Mouse (Mus musculus) lung, embryonic 15.5 days (tissue): ENCODE data around the gene Acadm. TPM values are rescaled to one million over a fixed set of nuclear protein-coding genes. Genes with fewer than 3 reads are reported as not detected.

Experiments
- ATAC-seq: fragments of 200-750 bp; cut with Nextera tagmentation; 2 replicates; pipeline ENCODE4 v1.8.0; 2017; ENCODE audit warnings: moderate number of reproducible peaks, borderline replicate concordance; ENCODE audit not compliant: low FRiP score, low TSS enrichment; ENCODE audit errors: extremely low read depth
- H3K27ac ChIP-seq: fragments of 300-500 bp; sonication (generic); 2 replicates; pipeline ENCODE4 v1.5.1; 2015; ENCODE audit warnings: moderate library complexity, mild to moderate bottlenecking, inconsistent platforms
- H3K27me3 ChIP-seq: fragments of 300-500 bp; sonication (generic); 2 replicates; pipeline ENCODE4 v1.6.1; 2015; ENCODE audit warnings: inconsistent platforms
- H3K36me3 ChIP-seq: fragments of 300-500 bp; sonication (generic); 2 replicates; pipeline ENCODE4 v1.6.1; 2015; ENCODE audit warnings: inconsistent platforms
- H3K4me1 ChIP-seq: fragments of 300-500 bp; sonication (generic); 2 replicates; pipeline ENCODE4 v1.6.1; 2015; ENCODE audit warnings: inconsistent platforms
- H3K4me2 ChIP-seq: fragments of 300-500 bp; sonication (generic); 2 replicates; pipeline ENCODE4 v1.6.1; 2015; ENCODE audit warnings: inconsistent platforms, mild to moderate bottlenecking, moderate library complexity
- H3K4me3 ChIP-seq: fragments of 300-500 bp; sonication (generic); 2 replicates; pipeline ENCODE4 v1.5.1; 2015; ENCODE audit warnings: mild to moderate bottlenecking, inconsistent platforms
- H3K9ac ChIP-seq: fragments of 300-500 bp; sonication (generic); 2 replicates; pipeline ENCODE4 v1.6.1; 2015; ENCODE audit warnings: inconsistent platforms
- H3K9me3 ChIP-seq: fragments of 300-500 bp; sonication (generic); 2 replicates; pipeline ENCODE4 v1.6.1; 2016; ENCODE audit warnings: inconsistent platforms
- WGBS: fragments of 180-500 bp; shearing (Covaris S2); methylation state at CpG from one replicate; pipeline ENCODE4 v1.1.7; 2015; 5-methylcytosine and 5-hydroxymethylcytosine counted together
- polyA plus RNA-seq: library from polyadenylated mRNA; unstranded; fragments of >200 nt; fragmentation: Nextera tagmentation; extraction: Ambion mirVana; gene quantifications from 2 replicates; pipeline ENCODE4 v1.2.1, GENCODE M21; 2015

Gene Acadm
- polyA plus RNA-seq, 1 experiment from 2014 or later: 60.5 TPM

GRCm38 (mm10) chr3:153888141-153888540 lies 56.3 kb downstream of the Acadm start:
- no peaks in the 10 kb centered on the region for H3K4me1 ChIP-seq
- H3K4me2 ChIP-seq: no peak overlapping the region
- 60% methylated on average over 6 of the region's 6 CpGs for WGBS
- H3K9me3 ChIP-seq: no peaks in the 10 kb centered on the region
- H3K27me3 ChIP-seq: no peaks in the 10 kb centered on the region
- no peaks in the 10 kb centered on the region for H3K36me3 ChIP-seq
- H3K9ac ChIP-seq: no peak overlapping the region
- no peak overlapping the region for H3K27ac ChIP-seq
- H3K4me3 ChIP-seq: no peak overlapping the region
- ATAC-seq: no peak

DNA sequence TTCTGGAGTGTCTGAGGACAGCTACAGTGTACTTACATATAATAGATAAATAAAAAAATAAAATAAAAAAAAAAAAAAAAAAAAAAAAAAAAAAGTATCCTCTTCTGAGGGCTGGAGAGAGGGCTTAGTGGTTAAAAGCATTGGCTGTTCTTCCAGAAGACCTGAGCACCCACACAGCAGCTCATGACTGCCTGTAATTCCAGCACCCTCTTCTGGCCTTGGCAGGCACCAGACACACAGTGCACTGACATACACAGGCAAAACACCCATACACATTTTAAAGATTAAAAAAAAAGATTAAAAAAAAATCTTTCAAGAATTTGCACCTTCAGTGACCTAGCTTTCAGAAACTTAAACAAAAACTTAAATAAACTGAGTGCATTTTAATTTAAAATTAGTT lies 58.1 kb downstream of the Acadm start:
- ATAC-seq: no peak
- H3K27ac ChIP-seq: no peak overlapping the region
- H3K4me3 ChIP-seq: no peak overlapping the region

More for the DNA sequence above, 58.1 kb downstream of the Acadm start:
- no peaks in the 10 kb centered on the region for H3K4me1 ChIP-seq
- no peak overlapping the region for H3K4me2 ChIP-seq
- H3K9me3 ChIP-seq: no peaks in the 10 kb centered on the region
- H3K27me3 ChIP-seq: no peaks in the 10 kb centered on the region
- no peaks in the 10 kb centered on the region for H3K36me3 ChIP-seq
- H3K9ac ChIP-seq: no peak overlapping the region

Other genes starting within 250 kb of the Acadm start
- gene St6galnac3, start 219.5 kb downstream of the Acadm start, polyA plus RNA-seq: 29.3 and 31.9 TPM in 2 replicates
- 0.05 and 0.08 TPM in 2 replicates for gene Asb17, start 100.4 kb downstream of the Acadm start, polyA plus RNA-seq
- gene Msh4, start 38.5 kb downstream of the Acadm start, polyA plus RNA-seq: 0.06 and 0.11 TPM in 2 replicates
- gene Rabggtb, start 31.6 kb downstream of the Acadm start, polyA plus RNA-seq: 48.6 and 49.6 TPM in 2 replicates
- 0.25 and 0.33 TPM in 2 replicates for gene Slc44a5, start 28.8 kb upstream of the Acadm start, polyA plus RNA-seq